Mouse (Mus musculus): ENCODE measurements around the gene Rdm1. TPM values are rescaled to one million over a fixed set of nuclear protein-coding genes. Genes with fewer than 3 reads are reported as not detected.

The Rdm1 gene
- polyA plus RNA-seq, 1 experiment from 2014 or later: 11.1 TPM

- Histone ChIP-seq H3K27me3 (replicated peaks) (no peaks in the 10 kb centered on the region), H3K9ac (peak overlapping the region; percentile 80)
These were observed 38.6 kb downstream of the Rdm1 start for GRCm38 (mm10) chr11:101665636-101665992.

GRCm38 (mm10) chr11:101666626-101667345, 39.8 kb downstream of the Rdm1 start:
- peak overlapping the region; percentile 2 for H3K4me3 ChIP-seq

More at GRCm38 (mm10) chr11:101665636-101665992, 38.6 kb downstream of the Rdm1 start:
- Histone ChIP-seq H3K36me3 (replicated peaks) (no peaks in the 10 kb centered on the region), H3K4me3 (peak overlapping the region; percentile 70), H3K4me1 (peaks cover 12% of the 10 kb centered on the region), H3K4me2 (peak overlapping the region; percentile 85), H3K27ac (peak overlapping the region; percentile 90), H3K9me3 (no peaks in the 10 kb centered on the region)
- ATAC-seq (replicated peaks): no peak
- 1% methylated on average over 24 of the region's 24 CpGs for WGBS

GRCm38 (mm10) chr11:101667871-101668532, 41.0 kb downstream of the Rdm1 start:
- H3K4me1 ChIP-seq: peaks cover 12% of the 10 kb centered on the region
- H3K4me2 ChIP-seq: peak overlapping the region; percentile 85; the same call in 1 of the 2 replicates
- H3K9ac ChIP-seq: no peak overlapping the region
- no peak overlapping the region for H3K4me3 ChIP-seq
- no peaks in the 10 kb centered on the region for H3K9me3 ChIP-seq
- 73% methylated on average over 14 of the region's 14 CpGs for WGBS
- H3K36me3 ChIP-seq (replicated peaks): no peaks in the 10 kb centered on the region
- no peaks in the 10 kb centered on the region for H3K27me3 ChIP-seq (replicated peaks)
- ATAC-seq (replicated peaks): no peak
- no peak overlapping the region for H3K27ac ChIP-seq

More at GRCm38 (mm10) chr11:101666626-101667345, 39.8 kb downstream of the Rdm1 start:
- 80% methylated on average over 28 of the region's 28 CpGs for WGBS
- Histone ChIP-seq H3K9ac (no peak overlapping the region), H3K27me3 (replicated peaks) (no peaks in the 10 kb centered on the region), H3K27ac (no peak overlapping the region), H3K9me3 (no peaks in the 10 kb centered on the region), H3K4me1 (peaks cover 12% of the 10 kb centered on the region), H3K4me2 (peak overlapping the region; percentile 85), H3K36me3 (replicated peaks) (no peaks in the 10 kb centered on the region)
- ATAC-seq (replicated peaks): no peak

- Histone ChIP-seq H3K4me2 (no peak overlapping the region), H3K27ac (no peak overlapping the region), H3K36me3 (replicated peaks) (no peaks in the 10 kb centered on the region), H3K9me3 (no peaks in the 10 kb centered on the region), H3K4me3 (no peak overlapping the region), H3K4me1 (peaks cover 12% of the 10 kb centered on the region), H3K27me3 (replicated peaks) (no peaks in the 10 kb centered on the region), H3K9ac (no peak overlapping the region)
- no peak for ATAC-seq (replicated peaks)
- 57% methylated on average over 13 of the region's 13 CpGs for WGBS
These were observed 41.7 kb downstream of the Rdm1 start for GRCm38 (mm10) chr11:101668546-101669261.

- Histone ChIP-seq H3K4me3 (no peak overlapping the region), H3K9ac (no peak overlapping the region)
These were observed 43.3 kb downstream of the Rdm1 start for GRCm38 (mm10) chr11:101670334-101670733.

GRCm38 (mm10) chr11:101671255-101671654, 44.3 kb downstream of the Rdm1 start:
- Histone ChIP-seq H3K9me3 (no peaks in the 10 kb centered on the region), H3K27ac (no peak overlapping the region), H3K4me2 (no peak overlapping the region), H3K4me1 (peaks cover 6% of the 10 kb centered on the region; the same call in 1 of the 2 replicates), H3K36me3 (replicated peaks) (no peaks in the 10 kb centered on the region), H3K4me3 (no peak overlapping the region), H3K9ac (no peak overlapping the region), H3K27me3 (replicated peaks) (no peaks in the 10 kb centered on the region)
- 94% methylated on average over 4 of the region's 4 CpGs for WGBS
- ATAC-seq (replicated peaks): no peak

More at GRCm38 (mm10) chr11:101670334-101670733, 43.3 kb downstream of the Rdm1 start:
- Histone ChIP-seq H3K9me3 (no peaks in the 10 kb centered on the region), H3K36me3 (replicated peaks) (no peaks in the 10 kb centered on the region), H3K4me2 (no peak overlapping the region), H3K27ac (no peak overlapping the region), H3K4me1 (peaks cover 10% of the 10 kb centered on the region), H3K27me3 (replicated peaks) (no peaks in the 10 kb centered on the region)
- WGBS: 86% methylated on average over 1 of the region's 1 CpGs
- ATAC-seq (replicated peaks): no peak

- no peak overlapping the region for H3K4me2 ChIP-seq
These were observed 46.1 kb downstream of the Rdm1 start for GRCm38 (mm10) chr11:101673010-101673642.

GRCm38 (mm10) chr11:101674106-101674505, 47.1 kb downstream of the Rdm1 start:
- Histone ChIP-seq H3K4me2 (no peak overlapping the region), H3K9ac (no peak overlapping the region), H3K27ac (no peak overlapping the region), H3K4me1 (0 out of 2 replicates have a peak, but pooled peaks cover under 1% of the 10 kb centered on the region), H3K27me3 (replicated peaks) (no peaks in the 10 kb centered on the region), H3K36me3 (replicated peaks) (no peaks in the 10 kb centered on the region), H3K9me3 (no peaks in the 10 kb centered on the region), H3K4me3 (no peak overlapping the region)
- ATAC-seq (replicated peaks): no peak
- WGBS: 93% methylated on average over 5 of the region's 5 CpGs

More at GRCm38 (mm10) chr11:101673010-101673642, 46.1 kb downstream of the Rdm1 start:
- Histone ChIP-seq H3K4me1 (peaks cover 3% of the 10 kb centered on the region; the same call in 1 of the 2 replicates), H3K9me3 (no peaks in the 10 kb centered on the region), H3K27me3 (replicated peaks) (no peaks in the 10 kb centered on the region), H3K9ac (no peak overlapping the region), H3K4me3 (no peak overlapping the region), H3K36me3 (replicated peaks) (no peaks in the 10 kb centered on the region), H3K27ac (no peak overlapping the region)
- 43% methylated on average over 16 of the region's 16 CpGs for WGBS
- no peak for ATAC-seq (replicated peaks)

- Histone ChIP-seq H3K9ac (no peak overlapping the region), H3K36me3 (replicated peaks) (no peaks in the 10 kb centered on the region), H3K27me3 (replicated peaks) (no peaks in the 10 kb centered on the region), H3K4me2 (no peak overlapping the region), H3K27ac (no peak overlapping the region), H3K4me3 (no peak overlapping the region), H3K9me3 (no peaks in the 10 kb centered on the region), H3K4me1 (no peaks in the 10 kb centered on the region)
- 92% methylated on average over 4 of the region's 4 CpGs for WGBS
- ATAC-seq (replicated peaks): no peak
These were observed 48.4 kb downstream of the Rdm1 start for GRCm38 (mm10) chr11:101675349-101675748.

GRCm38 (mm10) chr11:101677655-101678054, 50.7 kb downstream of the Rdm1 start:
- no peak for ATAC-seq (replicated peaks)
- Histone ChIP-seq H3K9me3 (no peaks in the 10 kb centered on the region), H3K4me1 (peaks cover 5% of the 10 kb centered on the region; the same call in 1 of the 2 replicates), H3K4me3 (no peak overlapping the region), H3K9ac (no peak overlapping the region), H3K27me3 (replicated peaks) (no peaks in the 10 kb centered on the region), H3K4me2 (no peak overlapping the region), H3K36me3 (replicated peaks) (no peaks in the 10 kb centered on the region), H3K27ac (no peak overlapping the region)
- WGBS: 85% methylated on average over 12 of the region's 12 CpGs

- no peaks in the 10 kb centered on the region for H3K36me3 ChIP-seq (replicated peaks)
- no peaks in the 10 kb centered on the region for H3K9me3 ChIP-seq
- ATAC-seq (replicated peaks): no peak
- H3K27ac ChIP-seq: no peak overlapping the region
- 71% methylated on average over 5 of the region's 5 CpGs for WGBS
- H3K4me1 ChIP-seq: peaks cover 5% of the 10 kb centered on the region; the same call in 1 of the 2 replicates
- no peak overlapping the region for H3K4me3 ChIP-seq
- H3K9ac ChIP-seq: no peak overlapping the region
- H3K27me3 ChIP-seq (replicated peaks): no peaks in the 10 kb centered on the region
- H3K4me2 ChIP-seq: no peak overlapping the region
These were observed 51.8 kb downstream of the Rdm1 start for GRCm38 (mm10) chr11:101678770-101679169.

- Histone ChIP-seq H3K4me3 (no peak overlapping the region), H3K9ac (no peak overlapping the region), H3K4me1 (peaks cover 5% of the 10 kb centered on the region; the same call in 1 of the 2 replicates), H3K36me3 (replicated peaks) (no peaks in the 10 kb centered on the region), H3K27me3 (replicated peaks) (no peaks in the 10 kb centered on the region), H3K27ac (no peak overlapping the region), H3K9me3 (no peaks in the 10 kb centered on the region), H3K4me2 (no peak overlapping the region)
- ATAC-seq (replicated peaks): no peak
- WGBS: 57% methylated on average over 6 of the region's 7 CpGs
These were observed 52.9 kb downstream of the Rdm1 start for GRCm38 (mm10) chr11:101679907-101680306.
